Mouse (Mus musculus) intestine, embryonic 16.5 days (tissue): ENCODE measurements at regions not wholly inside any gene's neighbourhood (a gene's known extent, or its start where the extent isn't known, plus 50 kb on each side); places are given as distances from the start of the nearest gene placed in this dataset.
A peak's percentile ranks its signal among the peaks of the same experiment; 100 is the strongest.

Experiments
- ATAC-seq: fragments of 200-750 bp; cut with Nextera tagmentation; 2 replicates; pipeline ENCODE4 v1.8.0; 2017; ENCODE audit warnings: moderate TSS enrichment, moderate library complexity
- H3K27ac ChIP-seq: fragments of 300-500 bp; sonication (generic); 2 replicates; pipeline ENCODE4 v1.5.1; 2014; ENCODE audit warnings: mild to moderate bottlenecking, low read length
- H3K27me3 ChIP-seq: fragments of 300-500 bp; sonication (generic); replicated peaks from 2 replicates; pipeline ENCODE4 v1.6.1; 2014; ENCODE audit warnings: low read length, control low read depth, mixed read lengths; ENCODE audit not compliant: control insufficient read depth, insufficient read depth
- H3K36me3 ChIP-seq: fragments of 300-500 bp; sonication (generic); 2 replicates; pipeline ENCODE4 v1.6.1; 2014; ENCODE audit warnings: low read length, control low read depth; ENCODE audit not compliant: control insufficient read depth, insufficient read depth
- H3K4me1 ChIP-seq: fragments of 300-500 bp; sonication (generic); 2 replicates; pipeline ENCODE4 v1.6.1; 2014; ENCODE audit warnings: low read length, control low read depth, mixed read lengths; ENCODE audit not compliant: control insufficient read depth, insufficient read depth
- H3K4me2 ChIP-seq: fragments of 300-500 bp; sonication (generic); 2 replicates; pipeline ENCODE4 v1.6.1; 2014; ENCODE audit warnings: low read depth, low read length, control low read depth
- H3K4me3 ChIP-seq: fragments of 300-500 bp; sonication (generic); 2 replicates; pipeline ENCODE4 v1.5.1; 2014; ENCODE audit warnings: mild to moderate bottlenecking, low read length
- H3K9ac ChIP-seq: fragments of 300-500 bp; sonication (generic); 2 replicates; pipeline ENCODE4 v1.6.1; 2014; ENCODE audit warnings: low read depth, low read length
- H3K9me3 ChIP-seq: fragments of 300-500 bp; sonication (generic); 2 replicates; pipeline ENCODE4 v1.6.1; 2016; ENCODE audit warnings: low read length, control low read depth; ENCODE audit not compliant: control insufficient read depth
- WGBS: fragments of 180-500 bp; shearing (Covaris S2); extraction: QIAGEN DNeasy Blood & Tissue Kit; methylation state at CpG from one replicate; pipeline ENCODE4 v1.1.7; 2014; 5-methylcytosine and 5-hydroxymethylcytosine counted together

DNA sequence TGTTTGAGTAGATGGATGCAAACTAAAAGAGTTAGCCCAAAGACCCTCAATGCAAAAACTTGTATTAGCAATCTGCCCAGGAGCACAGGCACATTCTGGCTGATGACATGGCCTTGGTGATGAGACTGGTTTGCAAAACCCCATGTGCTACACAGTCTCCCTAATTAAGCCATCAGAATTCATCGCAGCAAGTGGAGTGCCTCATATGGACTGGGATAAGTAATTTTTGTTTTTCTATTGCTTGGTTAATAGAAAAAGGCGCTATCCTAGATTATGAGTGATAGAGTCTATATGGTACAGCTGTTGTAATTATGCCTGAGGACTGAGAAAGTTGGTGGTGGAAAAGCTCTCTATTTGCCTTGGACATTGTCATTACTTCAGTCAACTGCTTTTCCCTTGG is 155.2 kb upstream of the Robo1 start:
- ATAC-seq = no peak
- WGBS = 95% methylated on average over 2 of the region's 2 CpGs
- Histone ChIP-seq H3K4me1 (no peaks in the 10 kb centered on the region), H3K27ac (no peak overlapping the region), H3K4me2 (no peak overlapping the region), H3K9me3 (no peaks in the 10 kb centered on the region), H3K9ac (no peak overlapping the region), H3K27me3 (no peaks in the 10 kb centered on the region), H3K36me3 (no peaks in the 10 kb centered on the region), H3K4me3 (no peak overlapping the region)

DNA sequence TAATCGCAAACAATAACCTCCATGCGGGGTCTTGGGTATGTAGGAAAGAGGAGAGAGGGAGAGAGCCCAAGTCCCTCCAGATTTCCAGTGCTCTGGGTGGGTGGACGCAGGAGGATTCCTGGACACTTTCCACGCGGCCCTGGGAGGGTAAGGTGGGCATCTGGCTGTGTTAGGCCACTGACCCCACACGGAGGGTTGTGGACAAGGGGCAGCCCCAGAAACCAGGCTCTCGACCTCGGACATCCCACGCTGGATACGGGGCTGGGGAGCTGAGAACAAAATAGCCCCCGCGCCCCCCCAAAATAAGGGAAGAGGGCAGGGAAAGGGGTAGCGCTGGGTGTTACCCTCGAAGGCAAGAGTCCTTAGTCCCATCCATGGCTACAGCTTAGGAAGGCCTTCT is 150.2 kb upstream of the Robo1 start:
- H3K4me2 ChIP-seq = no peak overlapping the region
- ATAC-seq = no peak
- H3K4me3 ChIP-seq = no peak overlapping the region
- no peaks in the 10 kb centered on the region for H3K36me3 ChIP-seq
- no peak overlapping the region for H3K27ac ChIP-seq
- no peaks in the 10 kb centered on the region for H3K9me3 ChIP-seq
- 67% methylated on average over 14 of the region's 14 CpGs for WGBS
- no peak overlapping the region for H3K9ac ChIP-seq
- H3K4me1 ChIP-seq = no peaks in the 10 kb centered on the region
- H3K27me3 ChIP-seq = no peaks in the 10 kb centered on the region

DNA sequence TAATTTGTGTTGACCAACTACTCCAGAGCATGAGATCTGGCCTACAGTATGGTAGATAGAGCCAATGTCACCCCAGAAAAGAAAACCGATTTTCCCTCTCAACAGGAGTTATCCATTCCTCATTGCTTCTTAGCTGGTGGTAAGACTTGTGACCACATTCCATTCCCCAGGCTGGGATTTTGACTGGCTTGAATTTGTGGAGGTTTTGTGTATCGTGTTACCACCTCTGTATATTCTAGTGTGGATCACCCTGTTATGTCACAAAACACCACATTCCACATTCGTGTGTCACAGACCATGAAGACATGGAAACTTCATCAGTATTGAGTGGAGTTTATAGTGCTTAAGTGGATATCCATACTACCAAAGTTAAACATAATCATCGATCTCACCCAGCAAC is 148.7 kb upstream of the Robo1 start:
- Histone ChIP-seq H3K27ac (no peak overlapping the region), H3K9ac (no peak overlapping the region), H3K27me3 (no peaks in the 10 kb centered on the region), H3K4me1 (no peaks in the 10 kb centered on the region), H3K36me3 (no peaks in the 10 kb centered on the region), H3K4me3 (no peak overlapping the region), H3K9me3 (no peaks in the 10 kb centered on the region), H3K4me2 (no peak overlapping the region)
- no peak for ATAC-seq
- 82% methylated on average over 4 of the region's 4 CpGs for WGBS

DNA sequence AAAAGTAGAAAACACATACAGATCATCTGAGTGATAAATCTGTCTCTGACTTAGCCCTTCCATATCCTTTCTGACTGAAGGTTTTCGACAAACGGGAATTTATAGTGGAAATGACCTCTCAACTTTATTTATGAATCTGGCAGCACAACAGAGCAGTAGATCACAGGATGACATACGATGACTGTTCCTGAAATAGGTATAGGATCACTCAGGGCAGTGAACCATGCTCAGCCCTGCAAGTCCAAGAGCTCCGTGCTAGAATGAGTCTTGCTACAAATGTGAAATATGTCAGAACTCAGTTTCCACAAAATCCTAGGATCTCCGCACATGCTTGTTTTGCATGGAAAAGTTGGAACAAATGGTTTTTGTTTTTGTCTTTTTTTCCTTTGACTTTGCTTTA is 132.4 kb upstream of the Robo1 start:
- Histone ChIP-seq H3K4me2 (no peak overlapping the region), H3K27ac (no peak overlapping the region), H3K9me3 (no peaks in the 10 kb centered on the region), H3K27me3 (no peaks in the 10 kb centered on the region), H3K36me3 (no peaks in the 10 kb centered on the region), H3K4me3 (no peak overlapping the region), H3K9ac (no peak overlapping the region), H3K4me1 (no peaks in the 10 kb centered on the region)
- ATAC-seq = no peak
- 76% methylated on average over 5 of the region's 5 CpGs for WGBS

DNA sequence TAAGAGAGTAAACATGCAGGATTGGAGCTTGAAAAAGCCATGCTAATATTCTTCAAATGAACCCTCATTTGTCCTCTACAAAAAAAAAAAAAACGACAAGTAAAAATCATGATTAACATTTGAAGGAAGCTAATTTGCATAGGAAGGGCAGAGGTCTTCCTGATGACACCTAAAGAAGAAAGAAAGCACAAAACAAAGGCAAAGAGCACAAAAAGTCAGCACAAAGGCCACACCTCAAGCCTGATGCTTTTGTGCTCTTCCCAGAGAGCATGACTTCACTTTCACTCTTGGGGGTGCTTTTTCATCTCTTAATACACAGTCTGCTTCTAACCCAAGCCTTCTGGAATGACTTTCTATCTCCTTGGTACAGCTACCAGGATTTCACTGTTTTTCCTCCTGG is 113.8 kb upstream of the Robo1 start:
- Histone ChIP-seq H3K4me1 (no peaks in the 10 kb centered on the region), H3K9ac (no peak overlapping the region), H3K4me2 (no peak overlapping the region), H3K9me3 (no peaks in the 10 kb centered on the region), H3K27me3 (no peaks in the 10 kb centered on the region), H3K27ac (no peak overlapping the region), H3K36me3 (no peaks in the 10 kb centered on the region), H3K4me3 (no peak overlapping the region)
- ATAC-seq = no peak
- 16% methylated on average over 1 of the region's 1 CpGs for WGBS

DNA sequence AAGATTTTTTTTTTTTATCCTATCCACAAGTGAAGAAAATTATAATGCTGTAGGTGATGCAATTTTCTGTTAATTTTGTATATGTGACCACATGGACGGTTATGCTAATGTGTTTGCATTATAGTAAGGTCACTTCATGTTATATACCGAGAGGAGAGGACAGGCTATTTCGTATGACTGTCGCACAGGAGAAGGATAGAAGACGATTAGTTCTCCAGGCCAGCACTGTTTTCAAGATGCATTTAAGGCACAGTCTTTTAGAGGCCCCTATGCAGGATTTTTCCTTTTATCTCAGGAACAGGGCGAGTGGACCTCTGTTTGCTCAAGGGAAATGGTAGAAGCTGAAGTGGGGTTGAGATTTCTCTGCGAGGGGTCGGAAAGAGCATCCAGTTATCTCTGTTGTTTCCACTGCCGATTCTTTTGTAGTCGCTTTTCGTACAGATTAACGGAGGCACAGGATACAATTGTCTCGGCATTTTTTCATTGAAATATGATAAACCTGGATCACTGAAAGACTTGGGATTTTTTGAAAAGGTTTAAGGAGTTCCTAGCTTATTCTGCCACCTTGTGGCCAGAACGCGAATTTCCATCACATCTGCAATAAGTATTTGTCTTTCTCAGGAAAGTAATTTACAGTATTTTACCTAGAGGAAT is 92.6 kb upstream of the Robo1 start:
- Histone ChIP-seq H3K4me2 (0 out of 2 replicates have a peak overlapping the region, but pooled peaks have one; percentile 17), H3K27me3 (no peaks in the 10 kb centered on the region), H3K4me1 (no peaks in the 10 kb centered on the region), H3K9me3 (no peaks in the 10 kb centered on the region), H3K27ac (no peak overlapping the region), H3K9ac (no peak overlapping the region), H3K36me3 (no peaks in the 10 kb centered on the region), H3K4me3 (no peak overlapping the region)
- 43% methylated on average over 15 of the region's 15 CpGs for WGBS
- no peak for ATAC-seq

DNA sequence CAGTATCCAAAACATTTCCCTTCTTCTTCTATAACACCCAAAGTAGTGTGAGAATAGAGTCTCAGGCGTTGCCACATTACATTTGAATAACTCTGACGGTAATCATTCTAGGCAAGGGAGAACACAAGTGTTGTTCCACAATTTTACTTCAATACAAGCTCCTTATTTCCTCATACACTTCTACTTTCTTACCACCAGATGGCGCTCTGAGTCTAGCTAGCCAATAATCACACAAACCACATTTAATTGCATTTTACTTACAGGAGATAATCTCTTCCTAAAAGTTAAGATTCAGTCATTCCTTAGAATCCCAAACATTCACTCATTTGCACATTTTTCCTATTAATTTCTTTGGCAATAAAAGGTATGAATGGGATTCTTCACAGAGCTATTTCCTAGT is 90.1 kb upstream of the Robo1 start:
- Histone ChIP-seq H3K4me2 (no peak overlapping the region), H3K9ac (no peak overlapping the region), H3K36me3 (no peaks in the 10 kb centered on the region), H3K4me1 (no peaks in the 10 kb centered on the region), H3K27ac (no peak overlapping the region), H3K27me3 (no peaks in the 10 kb centered on the region), H3K4me3 (no peak overlapping the region), H3K9me3 (no peaks in the 10 kb centered on the region)
- no peak for ATAC-seq
- 5% methylated on average over 3 of the region's 3 CpGs for WGBS

DNA sequence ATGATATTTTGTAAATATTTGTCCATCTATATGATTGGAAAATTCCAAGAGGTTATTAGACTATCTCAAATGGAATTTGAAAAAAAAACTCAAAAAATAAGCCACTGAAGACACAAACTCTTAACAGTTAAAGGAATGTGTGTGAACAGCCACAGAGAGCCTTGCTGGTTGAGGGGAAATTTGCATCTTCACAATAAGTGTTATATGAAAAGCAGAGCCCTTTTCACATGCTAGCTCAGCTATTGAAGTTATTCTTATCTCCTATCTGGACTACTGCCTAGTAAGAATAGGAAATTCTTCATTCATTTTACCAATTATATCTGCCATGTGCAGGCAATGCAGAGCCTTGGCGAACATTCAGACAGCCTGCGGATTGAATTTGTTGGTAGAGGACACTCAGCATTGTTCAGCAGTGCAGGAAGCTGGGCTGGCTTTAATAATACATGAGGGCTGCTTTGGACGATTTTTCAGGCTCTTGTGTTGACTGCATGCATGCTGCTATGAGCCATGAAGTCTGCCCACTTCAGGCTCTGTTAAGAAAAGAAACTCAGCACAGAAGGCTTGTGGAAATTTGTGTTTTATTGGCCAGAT is 86.1 kb upstream of the Robo1 start:
- Histone ChIP-seq H3K9ac (no peak overlapping the region), H3K9me3 (no peaks in the 10 kb centered on the region), H3K4me3 (no peak overlapping the region), H3K36me3 (no peaks in the 10 kb centered on the region), H3K4me1 (no peaks in the 10 kb centered on the region), H3K27ac (no peak overlapping the region), H3K4me2 (no peak overlapping the region), H3K27me3 (no peaks in the 10 kb centered on the region)
- WGBS = 46% methylated on average over 3 of the region's 3 CpGs
- no peak for ATAC-seq

DNA sequence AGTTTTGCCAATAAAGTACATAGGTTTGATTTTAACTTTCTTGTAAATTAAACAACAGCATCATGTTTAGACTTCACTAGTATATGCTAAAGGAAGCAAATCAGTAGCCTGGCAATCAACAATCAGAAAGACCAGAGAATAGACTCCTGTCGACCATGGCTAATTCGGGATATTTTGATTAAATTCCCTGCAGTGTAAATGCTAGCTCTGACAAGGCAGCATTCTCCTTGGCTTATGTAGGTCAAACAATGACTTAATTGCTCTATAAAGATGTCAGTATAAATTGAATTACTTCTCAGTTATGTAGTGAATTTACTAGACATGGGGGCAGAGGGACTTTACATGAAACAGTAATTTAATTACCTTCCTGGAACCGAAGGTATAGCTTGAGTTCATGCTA is 84.2 kb upstream of the Robo1 start:
- no peaks in the 10 kb centered on the region for H3K36me3 ChIP-seq
- ATAC-seq = no peak
- H3K4me2 ChIP-seq = no peak overlapping the region
- no peak overlapping the region for H3K9ac ChIP-seq
- H3K27ac ChIP-seq = no peak overlapping the region
- no peak overlapping the region for H3K4me3 ChIP-seq
- 51% methylated on average over 3 of the region's 3 CpGs for WGBS
- H3K27me3 ChIP-seq = no peaks in the 10 kb centered on the region
- no peaks in the 10 kb centered on the region for H3K4me1 ChIP-seq
- no peaks in the 10 kb centered on the region for H3K9me3 ChIP-seq
